Mouse (Mus musculus) heart, postnatal 25 days (tissue): ENCODE measurements around the gene Bcl11a. TPM values are rescaled to one million over a fixed set of nuclear protein-coding genes. Genes with fewer than 3 reads are reported as not detected.

ENCODE experiments used
- DNase-seq: peaks from one replicate; pipeline ENCODE4 v3.0.0; 2022; ENCODE audit warnings: low spot score
- intact Hi-C: fragments of 180-260 bp; cut with DNase I; formaldehyde crosslinking; loops from one replicate; pipeline ENCODE4 v1.15.1; 2025
- total RNA-seq, 2 experiments: library from RNA; stranded (reverse); gene quantifications; 2 replicates each; pipeline ENCODE4 v1.2.3; 2021

Bcl11a gene
- total RNA-seq, 2 experiments from 2014 or later, result 4.2 to 4.7 TPM

DNA sequence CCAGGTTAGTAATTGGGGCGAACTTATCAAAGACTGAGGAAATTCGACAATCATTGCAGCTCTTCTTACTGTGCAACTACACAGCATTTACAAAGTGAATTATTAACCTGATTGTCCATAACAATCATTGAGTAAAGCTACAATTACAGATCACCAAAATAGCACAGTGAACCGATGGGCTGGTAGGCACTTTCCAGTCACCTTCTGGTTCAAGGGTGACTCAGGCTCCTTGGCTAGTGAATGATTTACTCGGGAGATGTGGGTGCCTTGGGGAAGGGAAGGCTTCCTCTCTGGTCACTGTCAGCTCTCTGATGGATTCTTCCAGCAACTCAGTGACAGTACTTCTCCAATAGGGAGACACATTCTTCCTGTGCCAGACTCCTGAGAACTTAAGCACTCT is 68.2 kb downstream of the Bcl11a start:
- intact Hi-C loops, result no loop called here
- DNase-seq, result no peak

DNA sequence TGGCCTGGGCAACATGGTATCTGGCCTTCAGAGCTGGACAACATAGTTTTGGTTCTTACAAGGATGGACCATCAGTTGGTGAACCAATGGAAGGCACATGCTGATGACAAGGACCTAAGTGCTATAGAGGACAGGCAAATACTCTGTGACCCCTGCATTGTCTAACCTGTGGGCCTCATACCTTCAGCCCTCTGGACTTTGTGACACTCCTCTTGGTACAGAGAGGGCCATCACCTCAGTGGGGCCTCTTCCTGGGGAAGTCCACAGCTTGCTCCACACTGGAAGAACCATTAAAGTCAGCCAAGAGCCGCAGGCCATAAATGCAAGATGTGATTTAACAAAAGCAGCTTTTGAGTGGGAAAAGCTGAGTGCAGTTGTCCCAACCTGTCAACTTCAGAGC is 68.6 kb downstream of the Bcl11a start:
- intact Hi-C loops, result no loop called here
- no peak for DNase-seq

DNA sequence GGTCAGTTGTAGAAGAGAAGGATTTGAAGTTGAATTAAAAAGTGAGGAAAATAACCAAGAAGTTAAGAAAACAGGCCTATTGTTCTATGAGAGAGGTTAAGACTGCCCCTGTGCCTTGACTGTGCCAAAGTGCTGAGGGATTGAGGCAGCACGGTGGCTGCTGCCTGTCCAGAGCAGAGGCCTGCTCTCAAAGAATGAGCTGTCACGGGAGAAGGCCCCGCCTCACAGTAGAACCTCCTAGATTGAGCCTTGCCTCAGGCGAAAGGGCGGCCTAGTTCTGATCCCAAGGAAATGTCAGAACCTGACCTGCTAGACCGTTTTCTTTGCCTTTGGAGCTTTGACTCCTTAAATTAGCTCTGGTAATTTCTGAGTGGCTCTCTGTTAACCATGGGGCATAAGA is 69.8 kb downstream of the Bcl11a start:
- DNase-seq, result no peak
- intact Hi-C loops, result no loop called here

DNA sequence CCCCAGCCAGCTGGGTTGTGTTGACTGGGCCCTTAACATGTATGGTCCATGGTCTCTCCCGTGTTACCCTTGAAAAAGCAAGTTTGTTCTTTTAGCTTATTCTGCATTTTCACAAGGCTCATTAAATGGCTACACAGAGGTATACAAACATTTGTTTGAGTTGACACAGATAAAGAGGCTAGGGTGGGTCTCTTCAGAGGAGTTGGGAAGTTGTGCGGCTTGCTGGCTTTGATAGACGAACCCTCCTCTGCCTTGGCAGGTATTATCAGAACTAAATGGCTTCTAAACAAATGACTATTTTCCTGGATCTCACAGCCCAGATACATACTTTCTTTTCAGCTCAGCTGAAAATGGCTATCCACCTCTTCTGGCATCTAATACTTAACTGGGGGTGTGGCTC is 70.7 kb downstream of the Bcl11a start:
- DNase-seq, result no peak
- intact Hi-C loops, result no loop called here

DNA sequence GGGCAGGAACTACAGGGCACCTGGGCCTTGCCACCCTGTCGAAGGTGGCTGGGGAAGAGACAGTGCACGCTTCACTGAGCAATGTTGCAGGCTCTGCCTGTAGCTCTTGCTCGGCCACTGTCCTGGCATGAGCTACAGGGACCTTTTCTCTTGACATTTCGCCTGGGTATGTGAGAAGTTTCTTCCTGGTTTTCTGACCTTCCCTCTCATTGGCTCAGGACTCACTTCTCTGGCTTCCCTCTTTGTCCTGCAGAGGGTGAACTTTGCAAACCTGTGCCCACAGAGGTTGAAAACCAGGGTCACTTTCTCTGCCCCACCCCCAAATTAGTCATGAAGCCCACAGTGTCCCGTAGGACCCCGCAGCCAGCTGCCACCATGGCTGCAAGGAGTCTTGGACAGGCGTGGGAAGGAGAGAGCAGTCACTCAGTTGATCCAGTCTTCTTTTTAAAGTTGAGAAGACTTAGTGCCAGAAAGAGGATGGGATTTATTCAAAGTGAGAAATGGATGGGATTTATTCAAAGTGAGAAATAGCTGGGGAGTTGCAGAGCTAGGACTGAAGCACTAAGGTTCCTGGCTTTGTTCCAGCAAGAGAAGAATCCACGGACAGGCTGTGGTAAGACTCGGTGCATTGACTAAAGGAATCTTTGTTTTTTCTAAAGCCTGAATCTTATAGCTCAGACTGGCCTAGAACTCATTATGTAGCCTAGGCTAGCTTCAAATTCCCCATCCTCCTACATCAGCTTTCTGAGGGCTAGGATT is 71.8 kb downstream of the Bcl11a start:
- intact Hi-C loops, result no loop called here
- DNase-seq, result no peak

DNA sequence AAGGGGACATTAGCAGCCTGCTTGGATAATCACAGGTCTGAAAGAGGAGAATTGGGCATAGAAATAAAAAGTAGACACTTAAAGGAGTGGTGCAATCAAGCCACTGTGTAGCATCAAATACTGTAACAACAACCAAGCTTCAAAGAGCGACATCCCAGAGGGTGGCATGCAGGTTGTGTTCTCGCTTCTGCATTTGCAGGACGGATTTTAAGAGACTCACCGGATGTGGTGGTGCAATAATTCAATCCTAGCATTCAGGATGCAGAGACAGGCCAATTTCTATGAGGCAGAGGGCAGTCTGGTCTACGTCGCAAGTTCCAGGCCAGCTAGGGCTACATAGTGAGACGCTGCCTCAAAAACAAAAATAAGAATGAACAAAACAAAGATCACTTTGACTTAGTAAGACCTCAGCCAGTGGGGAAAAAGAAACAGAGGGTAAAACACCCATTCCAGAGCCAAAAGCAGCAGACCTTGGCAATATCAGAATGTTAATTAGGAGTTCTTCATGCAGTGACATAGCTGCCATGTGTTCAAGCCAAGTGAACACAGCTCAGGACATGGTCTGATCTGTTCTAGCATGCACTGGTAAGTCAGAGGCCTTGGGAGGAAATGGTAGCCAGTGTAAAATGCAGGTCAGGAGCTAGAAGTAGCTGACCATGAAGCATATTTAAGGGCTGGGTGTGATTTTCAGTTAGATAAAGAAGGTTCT is 74.4 kb downstream of the Bcl11a start:
- intact Hi-C loops, result no loop called here
- no peak for DNase-seq

DNA sequence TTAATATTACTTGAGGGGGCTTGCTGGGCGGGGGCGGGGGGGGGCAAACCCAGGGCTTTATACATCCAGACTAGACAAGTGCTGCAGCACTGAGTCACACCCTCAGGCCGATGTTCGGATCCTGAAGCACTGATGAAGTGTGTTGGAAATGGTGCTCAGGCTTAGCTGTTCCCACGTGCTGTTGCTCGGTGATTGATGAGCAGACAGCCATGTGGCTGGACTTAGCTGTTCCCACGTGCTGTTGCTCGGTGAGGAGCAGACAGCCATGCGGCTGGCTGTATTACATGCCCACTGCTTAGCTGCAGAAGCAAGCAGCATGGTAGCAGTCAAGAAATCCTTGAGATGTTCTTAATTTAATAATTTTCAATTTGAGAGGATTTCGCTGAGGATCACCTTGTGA is 75.2 kb downstream of the Bcl11a start:
- no peak for DNase-seq
- intact Hi-C loops, result no loop called here

DNA sequence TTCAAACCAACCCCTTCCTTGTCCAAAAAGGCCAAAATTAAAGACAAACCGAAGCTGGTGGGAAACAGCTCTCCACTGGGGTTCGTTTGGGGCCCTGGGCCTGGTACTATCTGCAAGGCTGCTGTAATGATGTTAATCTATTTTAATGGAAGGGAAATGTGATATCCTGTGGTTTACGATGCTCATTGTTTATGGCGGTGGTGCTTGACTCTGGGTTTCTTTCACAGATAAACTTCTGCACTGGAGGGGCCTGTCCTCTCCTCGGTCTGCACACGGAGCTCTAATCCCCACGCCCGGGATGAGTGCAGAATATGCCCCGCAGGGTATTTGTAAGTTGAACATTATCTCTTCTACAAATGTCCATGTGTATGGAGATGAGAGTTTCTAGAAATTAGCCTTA is 80.2 kb downstream of the Bcl11a start:
- intact Hi-C loops, result no loop called here
- no peak for DNase-seq

DNA sequence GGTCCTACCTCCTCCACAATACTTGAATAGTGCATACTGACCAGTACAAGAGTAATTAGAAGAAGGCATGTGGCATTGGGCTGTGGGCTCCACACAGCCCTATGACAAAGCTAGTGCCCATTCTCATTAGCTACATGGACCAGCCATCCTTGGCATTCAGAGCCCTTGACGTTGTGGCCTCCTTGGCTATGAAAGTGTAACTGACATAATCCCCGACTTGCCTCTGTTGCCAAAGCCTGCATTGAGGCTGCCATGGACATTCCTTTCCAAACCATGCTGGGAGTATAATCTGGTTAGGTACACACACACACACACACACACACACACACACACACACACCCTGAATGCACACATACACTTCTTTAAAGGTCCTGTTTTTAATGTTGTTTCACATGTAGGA is 81.8 kb downstream of the Bcl11a start:
- no peak for DNase-seq
- intact Hi-C loops, result no loop called here

DNA sequence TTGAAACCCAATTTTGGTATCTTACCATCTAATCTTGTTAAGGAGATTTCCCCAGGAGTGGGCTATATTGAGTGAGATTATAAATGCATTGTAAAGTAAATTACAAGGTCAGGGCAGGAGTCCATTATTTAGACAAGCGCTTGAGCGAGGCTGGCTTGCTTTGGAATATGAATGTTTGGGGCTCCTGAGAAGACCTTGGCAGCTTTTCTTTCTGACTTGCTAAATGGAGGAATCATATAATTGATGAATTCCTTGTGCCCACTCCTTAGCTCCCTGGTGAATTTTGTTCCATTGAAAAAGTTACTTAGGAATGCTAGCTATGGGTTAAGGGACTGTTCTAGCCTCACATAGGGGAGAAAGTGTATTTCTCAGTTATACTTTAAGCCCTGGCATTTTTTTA is 83.6 kb downstream of the Bcl11a start:
- DNase-seq, result no peak
- intact Hi-C loops, result no loop called here

DNA sequence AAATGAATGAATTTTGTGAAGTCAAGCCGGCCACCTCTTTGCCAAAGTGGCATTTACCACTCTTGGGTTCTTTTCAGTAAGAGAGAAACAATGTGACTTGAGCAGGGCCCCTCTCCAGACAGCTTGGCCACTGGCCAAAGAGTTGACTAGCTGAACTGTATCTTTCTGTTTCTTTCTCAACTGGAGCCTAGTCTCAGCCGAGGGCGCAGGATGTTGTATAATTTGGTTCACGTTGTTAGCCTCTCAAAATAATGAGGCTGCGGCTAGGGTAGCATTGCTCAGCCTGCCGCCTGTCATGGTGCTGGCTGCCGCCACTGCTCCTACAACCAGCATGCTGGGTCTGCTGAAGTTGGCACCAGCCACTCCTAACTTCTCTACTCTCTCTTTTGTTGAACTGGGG is 84.2 kb downstream of the Bcl11a start:
- intact Hi-C loops, result no loop called here
- DNase-seq, result no peak

DNA sequence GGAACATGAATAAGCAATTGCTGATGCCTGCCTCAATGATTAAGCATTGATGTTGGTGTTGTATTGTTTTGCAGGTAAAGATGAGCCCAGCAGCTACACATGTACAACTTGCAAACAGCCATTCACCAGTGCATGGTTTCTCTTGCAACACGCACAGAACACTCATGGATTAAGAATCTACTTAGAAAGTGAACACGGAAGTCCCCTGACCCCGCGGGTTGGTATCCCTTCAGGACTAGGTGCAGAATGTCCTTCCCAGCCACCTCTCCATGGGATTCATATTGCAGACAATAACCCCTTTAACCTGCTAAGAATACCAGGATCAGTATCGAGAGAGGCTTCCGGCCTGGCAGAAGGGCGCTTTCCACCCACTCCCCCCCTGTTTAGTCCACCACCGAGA is 85.2 kb downstream of the Bcl11a start:
- intact Hi-C loops, result no loop called here
- DNase-seq, result no peak

DNA sequence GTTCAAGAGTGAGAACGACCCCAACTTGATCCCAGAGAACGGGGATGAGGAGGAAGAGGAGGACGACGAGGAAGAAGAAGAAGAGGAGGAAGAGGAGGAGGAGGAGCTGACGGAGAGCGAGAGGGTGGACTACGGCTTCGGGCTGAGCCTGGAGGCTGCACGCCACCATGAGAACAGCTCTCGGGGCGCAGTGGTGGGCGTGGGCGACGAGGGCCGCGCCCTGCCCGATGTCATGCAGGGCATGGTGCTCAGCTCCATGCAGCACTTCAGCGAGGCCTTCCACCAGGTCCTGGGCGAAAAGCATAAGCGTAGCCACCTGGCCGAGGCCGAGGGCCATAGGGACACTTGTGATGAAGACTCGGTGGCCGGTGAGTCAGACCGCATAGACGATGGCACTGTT is 86.2 kb downstream of the Bcl11a start:
- intact Hi-C loops, result no loop called here
- DNase-seq, result no peak

DNA sequence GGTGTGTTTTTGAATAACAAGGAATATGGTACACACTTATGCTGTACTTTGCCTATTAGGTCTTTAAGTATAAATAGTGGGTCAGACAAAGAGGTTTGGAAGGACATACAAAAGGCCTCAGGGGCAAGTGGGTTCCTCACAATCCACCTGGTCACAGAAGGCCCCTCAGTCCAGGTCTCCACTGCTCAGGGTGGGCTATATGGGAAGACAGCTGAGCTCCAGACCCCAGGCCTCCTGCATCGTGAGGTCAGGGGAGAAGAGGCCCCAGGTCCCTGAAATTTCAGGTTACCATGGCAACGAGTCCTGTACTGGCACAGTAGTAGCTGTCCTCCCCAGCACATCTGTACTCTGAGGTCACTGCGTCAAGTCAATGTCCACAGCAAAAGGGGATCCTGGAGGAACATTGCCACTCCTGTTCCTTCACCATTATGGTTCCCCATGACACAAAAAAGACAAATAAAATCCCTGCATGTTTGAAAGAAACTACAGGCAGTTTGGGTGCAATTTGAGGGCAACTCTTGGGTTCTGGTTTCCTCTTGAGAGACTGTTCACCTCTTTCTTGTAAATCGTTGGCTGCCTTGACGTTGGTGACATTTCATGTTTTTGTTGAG is 93.9 kb downstream of the Bcl11a start:
- intact Hi-C loops, result no loop called here
- DNase-seq, result no peak

DNA sequence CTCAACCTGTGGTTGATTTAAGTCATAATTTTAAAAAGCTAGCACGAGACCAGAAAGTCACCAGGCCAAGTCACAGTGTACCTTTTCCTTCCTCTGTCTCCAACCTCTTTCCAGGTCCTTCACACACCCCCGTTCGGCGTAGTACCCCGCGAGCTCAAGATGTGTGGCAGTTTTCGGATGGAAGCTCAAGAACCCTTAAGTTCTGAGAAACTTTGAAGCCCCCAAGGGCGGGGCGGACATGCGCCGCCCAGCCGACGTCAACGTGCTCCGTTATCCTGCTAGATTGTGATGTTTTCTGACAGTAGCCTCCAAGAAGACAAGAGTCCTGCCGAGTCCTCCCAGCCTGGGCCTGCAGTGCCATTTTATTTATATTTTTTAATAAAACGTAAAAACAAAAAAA is 94.7 kb downstream of the Bcl11a start:
- no peak for DNase-seq
- intact Hi-C loops, result no loop called here

DNA sequence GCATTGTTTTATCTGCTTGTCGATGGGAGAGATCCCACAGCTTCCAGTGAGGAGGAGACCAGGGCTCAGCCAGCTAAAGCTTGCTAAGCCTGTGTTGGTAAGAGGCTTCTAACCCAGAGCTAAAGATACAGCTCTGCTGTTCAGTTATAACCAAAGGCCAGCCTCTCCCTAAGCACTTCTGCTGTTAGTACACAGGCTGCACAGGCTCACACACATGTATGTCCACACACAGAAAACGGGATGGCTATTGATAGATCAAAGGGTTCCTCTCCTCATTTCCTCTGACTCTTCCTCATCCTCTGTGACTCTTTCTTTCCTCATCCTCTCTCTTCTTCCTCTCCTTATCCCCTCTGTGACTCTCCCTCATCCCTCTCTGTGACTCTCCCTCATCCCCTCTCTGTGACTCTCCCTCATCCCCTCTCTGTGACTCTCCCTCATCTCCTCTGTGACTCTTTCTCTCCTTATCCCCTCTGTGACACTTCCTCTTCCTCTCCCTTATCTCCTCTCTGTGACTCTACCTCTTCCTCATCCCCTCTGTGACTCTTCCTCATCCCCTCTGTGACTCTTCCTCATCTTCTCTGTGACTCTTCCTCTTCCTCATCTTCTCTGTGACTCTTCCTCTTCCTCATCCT is 96.4 kb downstream of the Bcl11a start:
- DNase-seq, result no peak
- intact Hi-C loops, result no loop called here

DNA sequence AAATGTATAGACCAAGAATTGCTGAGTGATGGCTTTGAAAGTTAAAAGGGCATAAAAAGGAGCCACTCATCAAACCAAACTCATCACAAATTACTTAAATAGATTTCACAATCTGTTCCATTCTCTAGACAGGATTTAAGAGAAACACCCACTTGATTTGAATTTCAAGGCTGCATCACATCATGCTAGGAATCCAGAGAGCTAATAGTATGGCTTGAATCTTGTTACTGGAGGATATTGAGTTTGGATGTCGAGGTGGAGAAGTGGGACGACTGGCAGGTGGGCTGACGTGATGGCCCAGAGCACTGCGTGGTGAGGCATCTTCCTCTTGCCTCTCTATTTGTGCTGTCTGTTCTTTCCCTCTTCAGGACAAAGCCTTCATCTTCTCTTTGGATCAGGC is 99.6 kb downstream of the Bcl11a start:
- DNase-seq, result no peak
- intact Hi-C loops, result no loop called here

DNA sequence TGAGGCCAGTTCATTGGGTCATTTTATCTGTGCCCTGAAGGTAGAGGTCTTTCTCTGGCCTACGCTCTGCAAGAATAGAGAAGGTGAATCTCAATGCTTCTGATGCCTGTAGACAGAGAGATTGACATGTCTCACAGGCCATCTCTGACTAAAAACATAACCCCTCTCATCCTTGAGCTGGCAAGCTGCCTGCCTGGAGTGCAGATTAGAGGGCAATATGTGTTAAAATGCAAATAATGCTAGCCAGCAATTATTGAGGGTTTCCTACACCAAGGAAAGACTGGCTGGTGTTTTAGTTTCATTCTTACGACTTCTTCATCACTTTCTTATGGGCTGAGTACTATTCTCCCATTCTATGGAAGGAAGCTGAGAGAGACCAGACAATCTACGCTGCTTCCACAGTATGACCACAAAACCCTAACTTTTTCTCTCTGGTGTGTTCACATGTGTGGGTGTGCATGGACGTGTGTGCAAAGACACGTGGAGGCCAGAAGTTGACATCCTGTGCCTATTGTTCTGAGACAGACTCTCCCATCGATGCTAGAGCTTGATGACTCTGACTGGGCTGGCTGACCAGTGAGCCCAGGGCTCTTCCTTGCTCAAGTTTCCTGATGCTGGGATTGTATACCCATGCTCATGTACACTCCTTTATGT is 101.1 kb downstream of the Bcl11a start:
- DNase-seq, result no peak
- intact Hi-C loops, result no loop called here

DNA sequence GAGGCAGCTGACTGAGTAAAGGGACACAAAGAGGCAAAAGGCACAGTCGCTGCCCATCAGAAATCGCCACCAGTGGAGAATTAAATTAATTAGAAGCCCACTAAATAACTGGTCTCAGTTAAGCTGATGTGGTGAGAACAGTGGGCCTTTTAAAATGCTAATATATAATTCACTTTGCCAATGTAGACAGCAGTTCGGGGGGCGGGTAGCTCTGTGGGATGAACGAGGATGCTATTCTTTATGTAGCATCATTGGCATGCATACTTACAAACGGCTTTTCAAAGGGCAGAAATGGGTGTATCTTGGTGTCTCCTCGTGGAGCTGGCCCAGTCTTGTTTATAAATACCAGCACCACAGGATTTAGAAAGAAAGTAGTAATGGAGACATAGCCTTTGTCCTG is 102.2 kb downstream of the Bcl11a start:
- intact Hi-C loops, result no loop called here
- no peak for DNase-seq

DNA sequence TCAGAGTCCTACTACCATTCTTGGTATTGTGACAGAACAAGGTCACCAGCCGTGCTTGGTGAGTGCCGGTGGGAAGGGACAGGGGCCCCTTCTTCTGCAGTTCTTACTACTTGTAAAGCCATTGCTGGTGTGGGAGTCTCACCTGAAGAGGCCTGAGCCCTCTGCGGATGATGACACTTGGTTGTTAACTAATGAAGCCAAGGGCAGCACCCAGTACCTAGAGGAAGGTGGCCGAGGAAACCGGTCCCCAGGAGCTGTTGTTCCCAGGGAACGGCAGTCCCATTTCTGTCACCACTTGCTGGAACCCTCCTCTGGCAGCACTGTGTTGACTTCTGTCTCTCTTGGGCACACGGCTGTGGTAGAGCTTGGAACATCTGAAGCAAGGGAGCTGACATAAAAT is 105.6 kb downstream of the Bcl11a start:
- intact Hi-C loops, result no loop called here
- DNase-seq, result no peak

DNA sequence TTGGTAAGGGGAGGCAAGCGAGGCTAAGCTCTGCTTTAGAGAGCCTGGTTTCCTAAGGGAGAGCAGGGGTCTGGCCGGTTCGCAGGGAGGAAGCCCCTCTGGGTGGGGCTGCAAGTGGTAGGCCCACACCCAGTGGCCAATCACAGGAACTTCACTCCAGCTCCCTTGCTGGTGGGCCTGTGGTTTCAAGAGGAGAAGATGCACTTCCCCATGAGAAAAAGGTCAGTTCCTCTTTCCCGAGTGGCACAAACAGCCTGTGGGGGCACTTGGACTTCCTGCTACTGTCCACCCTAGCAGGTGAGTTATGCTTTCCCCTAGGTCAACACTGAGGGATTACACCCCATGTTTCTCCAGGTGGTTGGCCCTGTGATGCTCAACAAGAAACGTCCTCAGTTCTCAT is 107.1 kb downstream of the Bcl11a start:
- DNase-seq, result no peak
- intact Hi-C loops, result no loop called here
